Mouse (Mus musculus) G1E (cell line): ENCODE results near the gene Cacfd1.

Experiments used
- CTCF ChIP-seq: IDR thresholded peaks from 2 replicates; pipeline ENCODE4 v1.5.1; 2012; ENCODE audit warnings: low read depth, low read length, inconsistent platforms, mixed read lengths
- GATA1 ChIP-seq: IDR thresholded peaks from 2 replicates; pipeline ENCODE4 v1.6.1; 2012; ENCODE audit warnings: borderline replicate concordance, low read length, inconsistent platforms, mixed read lengths
- GATA2 ChIP-seq: IDR thresholded peaks from 2 replicates; pipeline ENCODE4 v1.6.1; 2012; ENCODE audit warnings: low read depth, low read length, inconsistent platforms, borderline replicate concordance
- POLR2AphosphoS5 ChIP-seq: IDR thresholded peaks from 2 replicates; pipeline ENCODE4 v1.6.1; 2012; ENCODE audit warnings: low read depth, low read length, inconsistent platforms; ENCODE audit not compliant: insufficient replicate concordance
- TAL1 ChIP-seq: conservative IDR thresholded peaks from 2 replicates; pipeline ENCODE4 v1.6.1; 2012; ENCODE audit warnings: low read depth, low read length, inconsistent platforms, mixed read lengths

- no peak for TF ChIP-seq CTCF
- TF ChIP-seq GATA1: no peak
- no peak for TF ChIP-seq POLR2AphosphoS5
- TF ChIP-seq TAL1: no peak
- no peak for TF ChIP-seq GATA2
Measured at GRCm38 (mm10) chr2:27032361-27032760, 22.6 kb downstream of the Cacfd1 start.
